Mouse (Mus musculus) spleen, postnatal 4 days (tissue): ENCODE measurements around the gene Nebl.

ENCODE experiments used
- DNase-seq, 2 experiments: peaks; one replicate each; pipeline ENCODE4 v3.0.0; 2022; ENCODE audit warnings: low spot score in 2 of 2

Nebl gene

GRCm38 (mm10) chr2:17515686-17516085 lies 215.6 kb downstream of the Nebl start:
- DNase-seq = no peak

GRCm38 (mm10) chr2:17514765-17515164 lies 216.5 kb downstream of the Nebl start:
- no peak for DNase-seq

- DNase-seq = no peak
These were observed 221.3 kb downstream of the Nebl start for GRCm38 (mm10) chr2:17509942-17510341.

GRCm38 (mm10) chr2:17507362-17507761 lies 223.9 kb downstream of the Nebl start:
- no peak for DNase-seq

GRCm38 (mm10) chr2:17504115-17504774 lies 227.0 kb downstream of the Nebl start:
- DNase-seq = no peak

GRCm38 (mm10) chr2:17501075-17501474 lies 230.2 kb downstream of the Nebl start:
- no peak for DNase-seq

GRCm38 (mm10) chr2:17465517-17466174 lies 265.6 kb downstream of the Nebl start:
- DNase-seq = no peak

- DNase-seq = no peak
These were observed 270.8 kb downstream of the Nebl start for GRCm38 (mm10) chr2:17460434-17460833.

- no peak for DNase-seq
These were observed 277.6 kb downstream of the Nebl start for GRCm38 (mm10) chr2:17453676-17454075.

- DNase-seq = no peak
These were observed 282.9 kb downstream of the Nebl start for GRCm38 (mm10) chr2:17448341-17448740.

- no peak for DNase-seq
These were observed 287.7 kb downstream of the Nebl start for GRCm38 (mm10) chr2:17443581-17443980.

- DNase-seq = no peak
These were observed 292.9 kb downstream of the Nebl start for GRCm38 (mm10) chr2:17438317-17438716.

GRCm38 (mm10) chr2:17436739-17437440 lies 294.4 kb downstream of the Nebl start:
- DNase-seq = no peak

GRCm38 (mm10) chr2:17435217-17435616 lies 296.0 kb downstream of the Nebl start:
- no peak for DNase-seq

- DNase-seq = no peak
These were observed 302.2 kb downstream of the Nebl start for GRCm38 (mm10) chr2:17429028-17429427.

- DNase-seq = no peak
These were observed 303.1 kb downstream of the Nebl start for GRCm38 (mm10) chr2:17428156-17428555.

- DNase-seq = no peak
These were observed 308.3 kb downstream of the Nebl start for GRCm38 (mm10) chr2:17422967-17423366.

GRCm38 (mm10) chr2:17415347-17415746 lies 315.9 kb downstream of the Nebl start:
- DNase-seq = no peak

- DNase-seq = no peak
These were observed 316.9 kb downstream of the Nebl start for GRCm38 (mm10) chr2:17414324-17414723.

- no peak for DNase-seq
These were observed 317.6 kb downstream of the Nebl start for GRCm38 (mm10) chr2:17413496-17414268.

GRCm38 (mm10) chr2:17409276-17409675 lies 322.0 kb downstream of the Nebl start:
- no peak for DNase-seq

- DNase-seq = no peak
These were observed 325.2 kb downstream of the Nebl start for GRCm38 (mm10) chr2:17405899-17406531.
